Mouse (Mus musculus): Measurements from ENCODE around the gene Syngap1.

- no peak for TF ChIP-seq USF1 (IDR thresholded peaks at IDR 0.05; ENCODE audit: low read depth)
- TF ChIP-seq TCF12 (IDR thresholded peaks at IDR 0.05; ENCODE audit: insufficient read depth, poor library complexity, severe bottlenecking) = no peak
- no peak for TF ChIP-seq POLR2AphosphoS2 (IDR thresholded peaks at IDR 0.05; ENCODE audit: insufficient read length, low read depth)
- TF ChIP-seq POLR2A (IDR thresholded peaks at IDR 0.05; ENCODE audit: insufficient read length, low read depth) = no peak
- TF ChIP-seq MYOG (IDR thresholded peaks at IDR 0.05; ENCODE audit: control insufficient read depth in 1 of 3, insufficient read depth in 1 of 3, insufficient read length in 2 of 3, low read depth in 2 of 3) = no peak
- no peak for TF ChIP-seq CEBPB (IDR thresholded peaks at IDR 0.05; ENCODE audit: insufficient read depth, poor library complexity, severe bottlenecking)
- TF ChIP-seq SRF (IDR thresholded peaks at IDR 0.05; ENCODE audit: control insufficient read depth, insufficient read length, low read depth) = no peak
- no peak for TF ChIP-seq MAX (IDR thresholded peaks at IDR 0.05; ENCODE audit: low read depth)
- no peak for TF ChIP-seq E2F4 (IDR thresholded peaks at IDR 0.05; ENCODE audit: insufficient read depth)
- no peak for TF ChIP-seq MYOD1 (IDR thresholded peaks at IDR 0.05; ENCODE audit: control insufficient read depth in 1 of 3, insufficient read length in 2 of 3, low read depth in 2 of 3)
- no peak for TF ChIP-seq REST (IDR thresholded peaks at IDR 0.05; ENCODE audit: insufficient read depth, insufficient read length)
- TF ChIP-seq TCF3 (IDR thresholded peaks at IDR 0.05; ENCODE audit: insufficient read length, low read depth) = no peak
These were observed 71.1 kb downstream of the Syngap1 start for GRCm38 (mm10) chr17:27011998-27012672.

Data from myocyte (in vitro differentiated cells).